Mouse (Mus musculus): ENCODE results near the gene Copg1.

DNA sequence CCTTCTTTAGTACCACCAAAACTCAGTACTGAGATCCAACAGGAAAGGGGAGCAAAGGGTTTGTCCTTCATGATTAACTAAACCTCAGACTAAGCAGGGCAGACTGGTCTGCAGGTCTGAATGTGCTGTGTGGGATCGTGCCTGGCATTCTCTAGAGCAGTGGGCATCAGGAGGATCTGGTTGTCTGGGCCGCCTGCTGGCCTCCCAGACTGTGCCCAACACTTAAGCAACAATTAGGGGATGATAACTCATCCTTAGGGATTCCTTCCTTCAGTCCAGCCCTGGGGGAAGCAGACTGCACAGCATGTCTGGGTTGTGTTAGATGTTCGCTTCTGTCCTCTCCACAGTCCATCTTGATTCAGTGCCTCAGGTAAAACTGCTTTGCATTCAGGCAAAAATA lies 51.3 kb downstream of the Copg1 start:
- TF ChIP-seq CTCF (IDR thresholded peaks at IDR 0.05; ENCODE audit: extremely low read depth, insufficient read depth, insufficient read length, insufficient replicate concordance) (no peak), POLR2A (IDR thresholded peaks at IDR 0.05; ENCODE audit: low read depth, low read length) (no peak)
